Mouse (Mus musculus) E14TG2a.4 (cell line): Measurements from ENCODE around the gene Chic1.

Experiments used
- CTCF ChIP-seq: conservative IDR thresholded peaks from 2 replicates; pipeline ENCODE4 v1.5.1; 2014; ENCODE audit warnings: low read length
- NANOG ChIP-seq: IDR thresholded peaks from 2 replicates; pipeline ENCODE4 v1.6.1; 2014; ENCODE audit warnings: borderline replicate concordance, low read length, mixed read lengths
- POU5F1 ChIP-seq: IDR thresholded peaks from 2 replicates; pipeline ENCODE4 v1.6.1; 2014; ENCODE audit warnings: low read length, borderline replicate concordance

GRCm38 (mm10) chrX:103393841-103394240 lies 37.6 kb downstream of the Chic1 start:
- TF ChIP-seq CTCF (no peak), POU5F1 (no peak), NANOG (no peak)
